Mouse (Mus musculus) lung, adult 18-20 months (tissue): ENCODE data around the gene Arhgap31.
A peak's percentile ranks its signal among the peaks of the same experiment; 100 is the strongest.
"Not testable (repeated sequence)": the region's sequence is repeated elsewhere in the genome, so short reads cannot be mapped to it uniquely, and the experiment has no call there.

Experiments used
- DNase-seq, 2 experiments: peaks; one replicate each; pipeline ENCODE4 v3.0.0; 2022; ENCODE audit warnings: mixed read lengths in 2 of 2

Arhgap31 gene

GRCm38 (mm10) chr16:38683094-38683493 lies 30.0 kb downstream of the Arhgap31 start:
- no peak for DNase-seq

DNA sequence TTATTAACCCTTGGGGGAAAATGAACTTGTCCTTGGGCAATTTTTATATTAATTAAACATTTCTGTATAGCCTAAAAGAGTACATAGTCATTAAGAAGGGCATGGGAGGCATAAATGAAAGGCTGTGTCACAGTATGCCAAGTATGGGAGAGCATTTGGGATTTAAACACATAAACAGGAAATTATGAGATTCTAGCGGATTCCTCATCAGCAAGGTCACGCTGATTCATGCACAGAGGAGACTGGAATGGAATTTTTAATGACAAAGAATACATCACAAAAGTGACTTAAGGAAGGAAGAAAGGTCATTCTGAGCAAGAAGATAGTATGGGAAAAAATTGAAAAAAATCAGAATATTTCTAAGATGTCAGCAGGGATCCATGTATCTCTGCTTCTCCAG lies 31.8 kb downstream of the Arhgap31 start:
- DNase-seq, result no peak

GRCm38 (mm10) chr16:38679431-38680021 lies 33.5 kb downstream of the Arhgap31 start:
- DNase-seq, result peak; percentile 46 to 68

DNA sequence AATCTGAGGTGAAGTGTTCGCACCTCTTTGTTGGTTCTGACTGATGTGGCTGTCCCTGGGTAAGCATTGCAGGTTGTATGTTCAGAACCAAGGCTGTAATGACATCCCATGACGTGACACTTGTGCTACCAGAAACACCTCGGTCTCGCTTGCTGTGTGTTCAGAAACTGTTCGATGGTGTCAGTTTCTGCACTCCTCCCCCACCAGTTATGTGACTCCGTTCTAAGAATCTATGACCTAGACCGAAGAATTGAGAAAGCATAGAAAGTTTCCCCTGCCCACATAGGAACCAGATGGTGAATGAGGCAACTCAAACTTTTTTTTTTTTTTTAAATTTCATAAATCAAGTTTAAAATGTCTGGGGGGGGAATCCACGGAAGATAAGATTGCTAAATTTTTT lies 34.2 kb downstream of the Arhgap31 start:
- no peak for DNase-seq

- DNase-seq, result not testable (repeated sequence)
Observed at GRCm38 (mm10) chr16:38677941-38678340, 35.1 kb downstream of the Arhgap31 start.

GRCm38 (mm10) chr16:38677171-38677570 lies 35.9 kb downstream of the Arhgap31 start:
- DNase-seq, result no peak

DNA sequence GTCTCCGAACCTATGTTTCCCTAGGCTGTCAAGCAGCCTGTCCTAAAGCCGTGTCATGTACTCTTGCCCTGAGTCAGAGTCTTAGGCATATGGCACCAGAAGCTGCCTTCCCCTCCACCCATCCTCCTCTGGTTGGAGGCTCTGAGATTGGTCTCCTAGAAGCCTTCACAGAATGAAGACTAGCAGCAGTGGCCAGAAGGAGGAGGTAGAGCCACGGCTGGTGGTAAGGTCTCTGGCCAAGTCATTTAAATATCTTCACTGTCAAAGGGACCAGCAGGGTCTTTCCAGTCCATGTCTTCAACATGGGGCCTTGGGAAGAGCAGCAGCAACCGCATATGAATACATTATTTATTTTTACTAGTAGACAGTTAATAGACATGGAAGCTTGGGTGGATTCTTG lies 36.4 kb downstream of the Arhgap31 start:
- no peak for DNase-seq

DNA sequence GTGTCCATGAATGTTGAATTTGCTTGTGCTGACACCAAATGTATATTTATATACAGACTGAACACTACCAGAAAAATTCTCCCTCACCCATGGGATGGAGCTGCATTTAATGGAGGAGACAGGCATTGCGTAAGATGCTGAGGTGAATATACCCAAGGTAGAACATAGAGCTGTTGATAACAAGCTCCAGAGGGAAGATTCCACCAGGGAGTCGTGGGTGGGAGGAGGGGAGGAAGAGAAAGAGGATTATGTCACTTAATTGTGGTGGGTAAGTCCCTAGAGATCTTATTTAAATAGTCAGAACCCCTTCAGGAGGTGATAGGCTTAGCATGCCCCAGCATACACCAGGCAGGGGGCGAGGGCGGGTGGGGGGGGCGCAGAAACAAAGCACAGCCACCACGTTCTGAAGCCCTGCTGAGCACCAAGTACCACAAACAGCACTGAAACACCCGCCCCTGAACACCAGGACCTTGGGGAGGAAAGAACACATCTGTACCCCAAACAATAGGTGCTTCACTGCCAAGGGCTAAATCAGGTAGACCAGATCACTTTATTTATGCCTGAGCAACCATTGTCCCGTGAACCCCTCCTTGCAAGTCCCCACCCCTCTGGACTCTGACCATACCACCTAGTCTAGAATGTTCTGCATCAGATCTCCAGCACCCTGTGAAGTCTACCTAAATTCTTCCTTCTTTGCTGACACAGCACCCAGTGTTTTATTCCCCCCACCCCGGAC lies 37.3 kb downstream of the Arhgap31 start:
- no peak for DNase-seq

DNA sequence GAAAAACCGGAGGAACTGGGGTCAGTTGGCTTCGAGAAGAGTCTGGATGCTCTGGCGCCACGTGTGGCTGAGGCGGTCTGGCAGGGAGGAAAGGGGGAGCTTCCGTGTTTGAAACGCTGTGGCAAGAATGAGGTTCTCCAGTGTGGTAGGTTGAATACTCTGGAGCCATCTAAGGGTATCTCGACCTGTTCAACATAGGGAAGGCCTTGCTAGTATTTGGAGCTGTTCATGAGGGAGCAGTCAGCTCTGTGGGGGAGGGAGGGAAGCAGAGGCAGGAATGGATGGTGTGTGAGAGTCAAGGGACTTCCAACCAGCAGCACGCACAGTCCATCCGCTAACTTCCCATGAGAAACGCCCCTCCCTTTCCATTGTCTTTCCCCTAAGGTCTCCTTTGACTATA lies 38.2 kb downstream of the Arhgap31 start:
- DNase-seq, result no peak

DNA sequence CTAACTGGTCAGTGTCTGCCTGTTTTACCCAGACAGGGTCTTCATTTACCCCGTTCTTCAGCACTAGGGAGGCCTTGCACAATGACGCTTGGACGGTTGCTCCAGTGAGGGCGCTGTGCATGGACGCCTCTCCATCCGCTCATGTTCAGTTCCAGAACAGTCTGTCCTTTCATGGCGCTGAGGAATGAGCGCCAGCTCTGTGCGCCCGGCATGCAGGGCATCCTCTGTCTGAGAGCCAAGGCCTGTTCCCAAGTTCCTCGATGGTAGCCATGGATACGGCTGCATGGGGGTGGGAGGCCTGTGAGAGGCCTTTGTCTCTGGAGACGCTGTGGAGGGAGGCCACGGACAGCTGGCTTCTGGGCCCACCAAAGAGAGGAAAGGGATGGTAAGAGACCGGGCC lies 39.6 kb downstream of the Arhgap31 start:
- DNase-seq, result peak in 1 of 2 experiments; percentile 41

- DNase-seq, result no peak
Observed at GRCm38 (mm10) chr16:38672947-38673346, 40.1 kb downstream of the Arhgap31 start.

DNA sequence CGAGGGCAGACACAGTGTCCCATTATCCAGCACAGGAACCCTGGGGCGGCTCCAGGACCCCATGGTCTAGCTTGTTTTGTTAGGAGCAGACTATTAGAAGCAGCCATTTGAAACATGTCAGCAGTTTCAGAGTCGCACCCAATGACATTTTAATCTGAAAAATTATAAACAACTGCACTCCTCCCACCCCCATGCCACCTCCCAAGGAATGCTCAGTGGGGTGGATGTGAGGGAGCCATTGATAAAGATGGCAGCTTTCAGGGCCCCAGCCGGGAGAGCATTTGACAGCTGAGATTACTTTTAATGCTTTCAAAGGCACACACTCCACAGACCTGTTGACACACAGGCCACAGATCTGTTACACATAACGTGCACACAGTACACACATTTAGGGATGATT lies 40.7 kb downstream of the Arhgap31 start:
- no peak for DNase-seq

GRCm38 (mm10) chr16:38670621-38671390 lies 42.3 kb downstream of the Arhgap31 start:
- no peak for DNase-seq

DNA sequence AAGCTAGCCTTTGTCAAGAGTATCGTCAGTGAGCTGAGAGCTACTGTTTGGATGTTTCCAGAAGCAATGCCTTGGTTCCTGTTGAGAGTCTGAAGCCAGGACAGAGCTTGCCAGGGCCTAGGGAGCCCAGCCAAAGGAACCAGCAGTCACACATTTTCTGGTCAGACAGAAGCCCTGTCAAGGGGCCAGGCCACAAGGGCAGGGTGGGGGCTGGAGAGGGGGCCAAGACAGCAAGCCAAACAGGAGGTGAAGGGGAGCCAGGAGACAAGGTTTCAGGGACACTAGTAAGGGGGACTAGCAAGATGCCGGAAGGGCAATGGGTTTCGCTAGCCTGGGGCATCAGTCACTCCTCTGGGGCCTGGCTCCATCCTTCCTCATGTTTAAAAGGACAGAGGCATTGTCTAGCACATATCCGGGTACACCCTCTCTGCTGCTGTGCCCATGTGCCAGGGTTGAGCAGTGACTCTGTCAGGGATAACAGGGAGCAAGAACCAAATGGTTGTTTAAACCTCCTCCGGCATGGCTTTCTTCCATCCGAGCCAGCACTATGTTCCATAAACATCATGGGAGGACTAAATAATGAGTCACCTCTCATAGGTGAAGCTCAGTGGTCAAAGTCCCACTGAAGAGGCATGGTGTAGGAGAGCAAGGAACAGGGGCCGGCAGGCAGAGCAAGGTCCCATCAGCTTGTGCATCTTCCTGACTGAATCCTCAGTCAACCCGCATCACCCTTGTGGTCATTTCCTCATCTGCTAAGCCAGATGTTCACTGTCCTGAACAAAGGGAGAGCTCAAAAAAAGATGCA lies 44.0 kb downstream of the Arhgap31 start:
- peak; percentile 70 to 71 for DNase-seq

GRCm38 (mm10) chr16:38666523-38666922 lies 46.6 kb downstream of the Arhgap31 start:
- no peak for DNase-seq

- no peak for DNase-seq
Observed at GRCm38 (mm10) chr16:38666016-38666415, 47.1 kb downstream of the Arhgap31 start.

DNA sequence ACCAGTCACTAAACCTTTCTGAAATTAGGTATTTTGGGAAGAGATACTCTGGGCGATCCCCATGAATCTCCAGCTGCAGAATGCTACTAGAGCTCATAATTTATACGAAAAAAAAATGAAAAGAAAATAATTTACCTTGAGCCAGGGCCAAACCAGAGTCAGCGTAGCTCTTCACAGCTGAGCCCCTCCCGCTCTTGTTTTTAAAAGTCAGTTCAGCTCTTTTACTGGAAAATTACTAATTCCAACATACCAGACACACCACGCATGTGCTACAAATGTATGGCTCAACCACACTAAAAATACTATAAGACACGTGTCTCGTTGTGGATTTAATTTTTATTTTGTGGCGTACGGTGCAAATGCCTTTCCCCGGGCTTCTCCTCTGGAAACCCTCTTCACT lies 50.5 kb downstream of the Arhgap31 start:
- DNase-seq, result no peak

DNA sequence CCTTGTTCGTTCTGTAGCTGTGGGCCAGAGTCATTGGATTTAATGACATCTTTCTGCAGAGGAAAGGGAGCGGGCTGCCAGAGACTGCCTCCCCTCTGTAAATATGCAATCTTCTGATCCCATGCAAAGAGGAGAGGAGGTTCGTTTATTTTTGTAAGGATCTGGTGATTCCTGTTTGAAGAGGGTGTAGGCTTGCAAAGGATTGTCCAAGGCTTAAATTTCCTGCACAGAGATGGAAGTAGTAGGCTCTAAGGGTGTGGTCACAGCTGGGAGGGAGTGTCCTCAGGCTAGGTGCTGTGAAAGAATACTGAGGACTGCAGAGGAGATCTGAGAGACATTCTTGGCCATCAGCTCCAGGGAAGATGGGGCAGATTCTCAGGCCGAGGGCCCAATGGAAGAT lies 58.8 kb downstream of the Arhgap31 start:
- DNase-seq, result peak in 1 of 2 experiments; percentile 55

DNA sequence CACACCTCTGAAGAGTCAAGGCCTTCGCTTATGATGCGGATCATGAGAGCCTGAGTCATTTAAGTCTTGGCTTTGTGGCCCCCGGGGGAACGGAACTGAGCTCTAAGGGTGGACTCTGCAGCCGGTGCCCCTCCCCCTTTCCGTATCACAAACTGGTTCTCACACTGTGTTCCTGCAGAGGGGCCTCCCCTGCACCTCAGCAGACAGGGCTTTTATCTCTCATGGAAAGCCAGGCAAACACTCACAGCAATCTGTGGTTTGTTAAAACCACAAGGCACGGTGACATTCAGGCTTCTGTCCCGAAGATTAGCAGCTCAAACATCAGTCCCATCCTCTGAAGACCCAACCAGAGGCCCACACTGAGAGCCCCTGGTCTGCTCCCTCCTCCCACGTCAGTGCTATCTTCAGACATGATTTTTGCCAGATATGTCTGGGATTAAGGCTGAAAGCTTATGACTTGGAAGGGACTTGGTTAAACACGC lies 59.6 kb downstream of the Arhgap31 start:
- DNase-seq, result peak; percentile 56 to 76

- DNase-seq, result no peak
Observed at GRCm38 (mm10) chr16:38652653-38653052, 60.4 kb downstream of the Arhgap31 start.

DNA sequence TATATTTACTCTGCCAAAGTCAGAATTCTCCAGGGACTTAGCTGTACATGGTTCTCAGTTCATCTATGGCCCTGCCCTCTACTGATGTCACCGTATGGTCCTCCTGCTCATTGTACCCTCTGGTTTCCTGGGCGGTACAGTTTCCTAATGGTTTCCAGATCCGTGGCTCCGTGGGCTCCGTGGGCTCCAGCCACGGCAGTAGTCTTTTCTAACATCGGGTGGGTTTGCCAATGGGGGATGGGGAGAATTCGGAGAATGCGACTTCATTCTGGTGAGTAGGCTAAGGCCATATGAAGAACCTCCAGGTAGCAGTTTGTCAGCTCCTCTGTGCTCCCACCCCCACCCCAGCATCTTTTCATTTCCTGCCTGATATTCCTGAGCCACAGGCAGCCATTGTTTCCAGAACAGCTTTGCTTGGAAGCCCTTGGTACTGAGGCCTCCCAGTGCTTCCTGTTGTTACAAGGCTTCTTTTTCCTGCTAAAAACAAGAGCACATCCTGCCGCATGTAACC lies 61.3 kb downstream of the Arhgap31 start:
- DNase-seq, result peak in 1 of 2 experiments; percentile 50

DNA sequence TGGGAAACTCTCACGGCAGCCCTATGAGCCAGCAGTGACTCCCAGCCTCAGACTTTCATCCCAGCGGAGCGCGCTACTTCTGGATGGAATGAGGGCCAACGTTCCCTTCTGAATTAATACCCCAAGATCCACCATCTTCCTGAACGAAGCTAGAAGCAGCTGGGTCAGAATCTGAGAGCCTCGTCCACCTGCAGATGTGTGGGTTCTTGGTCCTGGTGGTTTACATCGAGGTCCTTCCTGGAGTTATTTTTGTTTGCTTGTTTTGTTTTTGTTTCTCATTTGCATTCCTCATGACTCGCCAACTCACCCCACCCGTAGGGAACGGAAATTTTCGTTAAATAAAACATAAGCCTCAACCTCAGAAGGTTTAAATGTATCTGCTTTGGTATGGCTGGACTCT lies 61.8 kb downstream of the Arhgap31 start:
- DNase-seq, result no peak

DNA sequence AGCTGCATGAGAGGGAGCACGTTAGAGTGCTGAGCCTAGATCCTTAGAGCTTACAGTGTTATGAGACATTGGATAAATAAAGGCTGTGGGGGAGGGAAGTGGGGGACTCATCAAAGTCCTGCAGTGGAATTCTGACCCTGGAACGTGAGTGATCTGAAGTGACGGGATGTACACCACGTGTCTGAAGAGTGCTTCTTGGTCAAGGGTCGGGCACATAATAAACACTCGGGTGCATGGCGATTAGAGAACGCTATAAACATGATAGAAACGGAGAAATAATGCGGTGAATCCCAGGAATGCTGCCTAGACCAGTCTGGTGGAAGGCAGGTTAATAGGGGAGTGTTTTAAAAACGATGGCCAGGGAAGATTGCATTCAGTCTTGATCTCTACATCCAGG lies 63.6 kb downstream of the Arhgap31 start:
- DNase-seq, result peak; percentile 77 to 79
